Mouse (Mus musculus) forebrain, postnatal 0 days (tissue): ENCODE data around the gene Gm21836. TPM values are rescaled to one million over a fixed set of nuclear protein-coding genes. Genes with fewer than 3 reads are reported as not detected.
"Not testable (repeated sequence)": the region's sequence is repeated elsewhere in the genome, so short reads cannot be mapped to it uniquely, and the experiment has no call there.

Experiments
- ATAC-seq: fragments of 200-750 bp; cut with Nextera tagmentation; 2 replicates; pipeline ENCODE4 v1.8.0; 2017; ENCODE audit warnings: mild to moderate bottlenecking, moderate library complexity
- DNase-seq: peaks from one replicate; pipeline ENCODE4 v3.0.0-alpha.2; 2015
- H3K27ac ChIP-seq: fragments of 300-500 bp; sonication (generic); 2 replicates; pipeline ENCODE4 v1.5.1; 2014; ENCODE audit warnings: low read depth, mild to moderate bottlenecking, antibody characterized with exemption, low read length, moderate library complexity, mixed read lengths
- H3K27me3 ChIP-seq: fragments of 300-500 bp; sonication (generic); 2 replicates; pipeline ENCODE4 v1.6.1; 2014; ENCODE audit warnings: mild to moderate bottlenecking, low read length, mixed read lengths; ENCODE audit not compliant: insufficient read depth
- H3K36me3 ChIP-seq: fragments of 300-500 bp; sonication (generic); 2 replicates; pipeline ENCODE4 v1.6.1; 2014; ENCODE audit warnings: mild to moderate bottlenecking, moderate library complexity; ENCODE audit not compliant: insufficient read depth
- H3K4me1 ChIP-seq: fragments of 300-500 bp; sonication (generic); 2 replicates; pipeline ENCODE4 v1.6.1; 2014; ENCODE audit warnings: antibody characterized with exemption; ENCODE audit not compliant: insufficient read depth
- H3K4me2 ChIP-seq: fragments of 300-500 bp; sonication (generic); 2 replicates; pipeline ENCODE4 v1.6.1; 2014; ENCODE audit warnings: low read depth, mild to moderate bottlenecking, moderate library complexity
- H3K4me3 ChIP-seq: fragments of 300-500 bp; sonication (generic); 2 replicates; pipeline ENCODE4 v1.5.1; 2014; ENCODE audit warnings: low read depth, low read length, mixed read lengths
- H3K9ac ChIP-seq: fragments of 300-500 bp; sonication (generic); 2 replicates; pipeline ENCODE4 v1.6.1; 2014; ENCODE audit warnings: mild to moderate bottlenecking
- H3K9me3 ChIP-seq: fragments of 300-500 bp; sonication (generic); 2 replicates; pipeline ENCODE4 v1.6.1; 2016; ENCODE audit warnings: low read length
- CTCF ChIP-seq: sonication (generic); IDR thresholded peaks from 2 replicates; pipeline ENCODE4 v1.5.1; 2016; ENCODE audit warnings: antibody characterized with exemption, control low read depth, low read depth
- WGBS: fragments of 180-500 bp; shearing (Covaris S2); extraction: QIAGEN DNeasy Blood & Tissue Kit; methylation state at CpG from one replicate; pipeline ENCODE4 v1.1.7; 2014; 5-methylcytosine and 5-hydroxymethylcytosine counted together
- polyA plus RNA-seq: library from polyadenylated mRNA; unstranded; fragments of >200 nt; fragmentation: Nextera tagmentation; extraction: Ambion mirVana; gene quantifications from 2 replicates; pipeline ENCODE4 v1.2.1, GENCODE M21; 2015
- total RNA-seq: library from RNA; depleted of rRNA; stranded (reverse); fragments of >200 nt; gene quantifications from 2 replicates; pipeline ENCODE4 v1.2.3, GENCODE M21; 2014; rRNA removed

The Gm21836 gene
- not detected in 2 replicates for total RNA-seq
- not detected in 2 replicates for polyA plus RNA-seq

DNA sequence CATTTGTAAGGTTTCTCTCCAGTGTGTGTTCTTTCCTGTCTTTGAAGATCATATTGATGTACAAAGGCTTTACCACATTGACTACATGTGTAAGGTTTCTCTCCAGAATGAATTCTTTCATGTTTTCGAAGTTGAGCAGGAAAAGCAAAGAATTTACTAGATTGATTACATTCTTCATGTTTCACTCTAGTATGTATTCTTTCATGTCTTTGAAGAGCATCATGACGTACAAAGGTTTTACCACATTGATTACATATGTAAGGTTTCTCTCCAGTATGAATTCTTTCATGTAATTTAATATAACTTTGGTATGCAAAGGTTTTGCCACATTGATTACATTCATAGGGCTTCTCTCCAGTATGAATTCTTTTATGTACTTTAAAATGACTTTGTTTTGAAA is at the start of gene Gm21836:
Gene Gm21836, minus strand, starts transcription at position 101 of the 400 bp plus-strand sequence.
- H3K36me3 ChIP-seq, H3K27ac ChIP-seq, H3K4me2 ChIP-seq, DNase-seq, H3K9ac ChIP-seq, ATAC-seq, H3K4me3 ChIP-seq, H3K27me3 ChIP-seq, H3K9me3 ChIP-seq, H3K4me1 ChIP-seq: not testable (repeated sequence)
- 91% methylated on average over 2 of the region's 2 CpGs for WGBS

DNA sequence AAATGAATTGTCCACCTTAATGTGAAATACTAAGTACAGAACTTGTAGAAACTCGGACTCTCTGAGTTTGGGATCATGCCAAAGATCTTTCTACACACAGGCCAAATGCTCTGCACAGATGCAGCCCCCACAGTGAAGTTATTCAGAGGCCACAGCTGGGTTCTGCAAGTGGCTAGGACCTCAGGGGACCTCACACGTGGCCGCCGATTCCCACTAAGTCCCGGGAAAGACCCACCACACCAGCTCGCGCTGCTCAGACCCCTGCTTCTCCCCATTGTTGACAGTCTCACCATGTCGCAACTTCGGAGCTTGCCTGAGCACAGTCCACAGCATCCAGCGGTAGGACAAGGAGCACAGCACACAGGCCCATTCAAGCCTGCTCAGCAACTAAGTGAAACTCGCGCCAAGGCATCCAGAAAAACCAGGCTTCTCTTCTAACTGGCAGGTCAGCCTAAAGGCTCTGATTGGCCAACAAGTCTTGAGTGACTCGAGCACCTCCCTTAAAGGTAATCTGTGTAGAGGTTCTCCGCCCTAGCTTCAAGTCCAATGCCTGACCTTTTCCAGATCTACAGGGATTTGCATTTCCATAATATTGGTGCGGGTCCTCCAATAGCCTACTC is 13.1 kb downstream of the Gm21836 start:
- ATAC-seq, H3K27me3 ChIP-seq, DNase-seq, H3K9me3 ChIP-seq, H3K9ac ChIP-seq, H3K4me1 ChIP-seq, H3K4me2 ChIP-seq, H3K4me3 ChIP-seq, H3K27ac ChIP-seq, H3K36me3 ChIP-seq: not testable (repeated sequence)
- 62% methylated on average over 11 of the region's 15 CpGs for WGBS

DNA sequence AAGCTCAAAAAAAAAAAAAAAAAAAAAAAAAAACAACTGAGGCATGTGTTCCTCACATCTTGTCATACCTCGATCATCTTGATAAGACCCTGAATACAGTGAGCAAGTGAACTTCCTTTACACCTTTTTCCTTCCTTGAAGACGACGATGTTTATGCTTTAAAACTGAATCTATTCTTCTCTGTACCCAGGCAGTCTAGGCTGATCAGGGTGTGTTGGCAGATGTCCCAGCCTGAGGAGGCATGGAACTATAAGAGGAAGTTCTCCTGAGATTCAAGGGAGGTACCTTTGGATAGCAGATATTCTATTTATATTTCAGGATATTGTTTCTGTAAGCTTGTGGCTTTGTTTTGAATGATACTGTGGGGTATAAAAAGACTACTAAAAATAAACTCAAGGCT is 15.5 kb downstream of the Gm21836 start:
- Histone ChIP-seq H3K4me1 (no peaks in the 10 kb centered on the region), H3K9me3 (no peaks in the 10 kb centered on the region), H3K27me3 (no peaks in the 10 kb centered on the region), H3K4me2 (no peak overlapping the region), H3K27ac (no peak overlapping the region), H3K36me3 (peaks cover 4% of the 10 kb centered on the region), H3K4me3 (no peak overlapping the region), H3K9ac (no peak overlapping the region)
- ATAC-seq (no peak), DNase-seq (no peak)
- 79% methylated on average over 3 of the region's 3 CpGs for WGBS
- no peak for TF ChIP-seq CTCF

DNA sequence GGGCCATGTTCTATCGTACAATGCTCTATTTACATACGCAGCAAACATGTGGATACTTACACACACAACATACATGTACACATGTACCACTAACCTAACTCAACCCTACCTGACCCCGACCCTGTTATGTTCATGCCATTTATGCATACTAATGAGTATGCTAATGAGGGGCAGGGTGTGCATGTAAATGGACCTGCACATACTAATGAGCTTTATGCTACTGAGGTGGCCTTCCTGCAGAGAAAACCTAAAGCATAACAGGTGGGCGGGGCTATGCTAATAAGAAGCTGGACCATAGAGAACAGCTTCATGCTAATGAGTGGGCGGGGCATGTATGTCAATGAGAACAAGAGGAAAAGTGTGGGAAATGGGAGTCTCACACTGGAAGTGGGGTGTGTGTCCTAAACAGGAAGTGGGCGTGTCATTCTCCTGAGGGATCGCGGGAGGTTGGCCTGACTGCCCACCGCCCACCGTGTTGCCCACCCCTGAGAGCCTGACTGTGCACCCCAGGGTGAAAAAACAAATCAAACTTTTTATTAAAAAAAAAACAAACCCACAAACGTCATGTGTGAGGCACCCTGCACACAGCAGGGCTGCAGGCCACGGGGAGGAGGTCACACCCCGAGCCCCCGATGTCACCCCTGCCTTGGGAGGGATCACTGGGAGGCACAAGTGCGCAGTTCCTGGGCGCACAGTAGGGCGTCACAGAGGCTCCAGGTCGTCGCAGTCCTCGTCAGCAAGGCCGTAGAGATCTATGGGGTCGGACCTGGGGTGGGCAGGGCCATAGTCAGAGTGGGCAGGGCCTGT is 17.3 kb downstream of the Gm21836 start, which contains the start of gene Ppp2r3d:
Gene Ppp2r3d, minus strand, starts transcription at position 803 of the 807 bp plus-strand sequence.
- Histone ChIP-seq H3K4me3 (no peak within 1 kb of the TSS), H3K36me3 (peaks cover 4% of the 10 kb centered on the region), H3K4me1 (no peaks in the 10 kb centered on the region), H3K27ac (no peak within 1 kb of the TSS), H3K9me3 (no peaks in the 10 kb centered on the region), H3K4me2 (no peak within 1 kb of the TSS), H3K9ac (no peak within 1 kb of the TSS), H3K27me3 (no peaks in the 10 kb centered on the region)
- ATAC-seq, result peak; percentile 23
- 96% methylated on average over 22 of the region's 22 CpGs for WGBS
- no peak for DNase-seq
- no peak for TF ChIP-seq CTCF

DNA sequence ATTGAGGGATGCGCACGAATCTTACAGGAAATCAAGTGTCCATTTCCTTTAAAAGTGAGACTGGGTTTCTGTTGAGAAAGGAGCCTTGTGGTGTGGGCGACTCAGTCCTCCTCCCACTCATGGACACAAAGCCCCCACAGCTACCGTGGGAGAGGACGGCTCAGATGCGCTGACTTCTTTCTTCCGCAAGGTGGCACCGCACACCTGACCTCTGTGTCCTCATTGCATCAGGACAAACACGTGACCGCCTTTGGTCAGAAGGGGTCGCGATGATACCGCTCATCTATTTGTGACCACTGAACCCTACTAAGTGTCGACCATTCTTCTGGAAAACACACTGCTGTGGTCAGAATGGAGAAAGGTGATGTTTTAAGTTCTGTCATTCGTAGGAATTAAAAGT is 17.9 kb downstream of the Gm21836 start:
- ATAC-seq (0 out of 2 replicates have a peak, but pooled peaks have one; percentile 27), DNase-seq (no peak)
- no peak for TF ChIP-seq CTCF
- Histone ChIP-seq H3K4me1 (no peaks in the 10 kb centered on the region), H3K27ac (no peak overlapping the region), H3K27me3 (no peaks in the 10 kb centered on the region), H3K9me3 (no peaks in the 10 kb centered on the region), H3K9ac (no peak overlapping the region), H3K4me2 (no peak overlapping the region), H3K36me3 (peaks cover 4% of the 10 kb centered on the region), H3K4me3 (no peak overlapping the region)
- WGBS, result 90% methylated on average over 15 of the region's 15 CpGs

DNA sequence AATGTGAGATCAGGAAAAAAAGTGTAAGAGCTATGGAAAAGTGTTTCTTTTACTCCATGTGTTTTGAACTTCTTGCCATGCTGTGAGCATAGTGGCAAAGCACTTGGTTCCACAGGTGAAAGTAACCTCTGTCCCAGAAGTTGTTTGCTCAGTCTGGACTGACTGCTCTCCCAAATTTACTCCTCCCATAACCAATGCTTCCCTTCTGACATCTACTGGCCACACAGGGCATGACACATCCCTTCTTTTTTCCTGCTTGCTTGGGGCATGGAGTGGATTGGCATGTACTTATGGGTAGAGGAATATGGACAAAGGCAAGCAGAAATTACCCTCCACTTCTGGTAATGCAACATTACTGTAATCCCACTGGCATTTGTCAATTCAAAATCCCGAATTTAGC is 37.0 kb downstream of the Gm21836 start:
- no peaks in the 10 kb centered on the region for H3K4me1 ChIP-seq
- H3K9me3 ChIP-seq, result no peaks in the 10 kb centered on the region
- H3K9ac ChIP-seq, result no peak overlapping the region
- no peak for DNase-seq
- no peak for ATAC-seq
- no peak overlapping the region for H3K27ac ChIP-seq
- H3K4me3 ChIP-seq, result no peak overlapping the region
- no peaks in the 10 kb centered on the region for H3K36me3 ChIP-seq
- WGBS, result 4% methylated on average over 1 of the region's 1 CpGs
- peak; percentile 60 for TF ChIP-seq CTCF
- H3K27me3 ChIP-seq, result no peaks in the 10 kb centered on the region
- no peak overlapping the region for H3K4me2 ChIP-seq

Other genes with a start within 250 kb of the Gm21836 start
- 12.9 and 19.8 TPM in 2 replicates for gene 2010315B03Rik, start 181.1 kb downstream of the Gm21836 start, total RNA-seq
- gene 2010315B03Rik, start 181.1 kb downstream of the Gm21836 start, polyA plus RNA-seq, result 7.7 and 12.0 TPM in 2 replicates
- gene Ppp2r3d, start 16.9 kb downstream of the Gm21836 start, total RNA-seq, result 79.2 and 118 TPM in 2 replicates
- gene Ppp2r3d, start 16.9 kb downstream of the Gm21836 start, polyA plus RNA-seq, result 143 and 152 TPM in 2 replicates